Mouse (Mus musculus) spleen, postnatal 36 days (tissue): ENCODE measurements around the gene Slc22a22.
"Not testable (repeated sequence)": the region's sequence is repeated elsewhere in the genome, so short reads cannot be mapped to it uniquely, and the experiment has no call there.

ENCODE experiments used
- DNase-seq, 2 experiments: peaks; one replicate each; pipeline ENCODE4 v3.0.0; 2022; ENCODE audit warnings: low spot score in 2 of 2, mixed read lengths in 1 of 2

The Slc22a22 gene

GRCm38 (mm10) chr15:57380381-57380780, 97.0 kb downstream of the Slc22a22 start:
- DNase-seq, result no peak

DNA sequence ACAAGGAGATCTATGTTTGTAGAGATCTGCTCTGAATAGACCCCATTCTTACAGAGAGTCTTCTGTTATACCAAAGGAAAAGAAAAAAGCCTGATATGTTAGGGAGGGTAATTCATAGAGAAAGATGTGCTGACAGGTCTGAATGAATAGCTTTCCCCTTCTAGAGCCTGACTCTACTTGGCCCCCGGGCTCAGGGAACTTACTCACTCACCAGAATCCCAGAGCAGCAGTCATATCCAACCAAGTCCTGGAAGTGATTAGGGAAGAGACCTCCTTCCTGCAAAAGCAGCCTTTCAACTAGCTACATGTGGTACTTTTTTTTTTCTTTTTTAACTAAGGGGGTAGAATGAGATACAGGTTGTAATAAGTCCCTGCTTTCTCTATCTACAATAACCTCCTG, 111.0 kb downstream of the Slc22a22 start:
- no peak for DNase-seq

GRCm38 (mm10) chr15:57355278-57355677, 122.1 kb downstream of the Slc22a22 start:
- DNase-seq, result no peak

GRCm38 (mm10) chr15:57340499-57340898, 136.9 kb downstream of the Slc22a22 start:
- DNase-seq, result no peak

DNA sequence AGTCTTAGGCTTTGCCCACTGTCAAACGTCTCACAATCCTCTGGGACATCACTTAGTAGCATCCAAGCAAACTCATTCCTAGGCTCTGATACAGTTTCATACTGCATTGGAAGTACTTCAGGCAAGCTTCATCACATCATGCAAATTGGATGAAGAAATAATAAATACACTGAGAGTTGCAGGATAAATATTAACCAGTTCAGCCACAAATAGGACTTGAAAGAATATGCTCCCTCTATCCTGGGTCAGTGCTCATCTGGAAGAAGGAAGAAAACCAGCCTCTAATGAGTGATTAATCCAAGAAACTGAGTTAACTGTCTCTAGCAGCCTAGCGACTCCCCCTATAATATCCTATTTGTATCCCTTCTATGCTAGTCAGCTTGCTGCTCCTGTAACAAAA, 146.1 kb downstream of the Slc22a22 start:
- no peak for DNase-seq

GRCm38 (mm10) chr15:57318001-57318400, 159.4 kb downstream of the Slc22a22 start:
- DNase-seq, result no peak

DNA sequence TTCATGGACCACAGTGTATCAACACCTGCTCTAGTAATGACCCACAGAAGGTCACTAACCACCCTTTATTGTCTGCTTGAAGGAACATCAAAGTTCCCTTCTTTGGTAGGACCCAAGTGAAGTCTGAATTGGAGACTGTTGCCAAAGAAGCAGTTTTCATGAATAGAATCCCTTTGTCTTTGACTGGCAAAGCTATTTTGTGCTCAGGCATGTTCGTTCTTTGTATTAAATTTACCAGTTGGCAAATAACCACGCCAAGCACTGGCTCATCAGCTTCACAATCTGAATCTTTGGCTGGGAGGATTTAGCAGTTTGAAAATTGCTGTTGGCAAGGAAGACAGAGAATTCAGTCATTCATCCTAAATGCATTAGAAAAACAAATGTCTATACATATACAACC, 160.9 kb downstream of the Slc22a22 start:
- DNase-seq, result no peak

DNA sequence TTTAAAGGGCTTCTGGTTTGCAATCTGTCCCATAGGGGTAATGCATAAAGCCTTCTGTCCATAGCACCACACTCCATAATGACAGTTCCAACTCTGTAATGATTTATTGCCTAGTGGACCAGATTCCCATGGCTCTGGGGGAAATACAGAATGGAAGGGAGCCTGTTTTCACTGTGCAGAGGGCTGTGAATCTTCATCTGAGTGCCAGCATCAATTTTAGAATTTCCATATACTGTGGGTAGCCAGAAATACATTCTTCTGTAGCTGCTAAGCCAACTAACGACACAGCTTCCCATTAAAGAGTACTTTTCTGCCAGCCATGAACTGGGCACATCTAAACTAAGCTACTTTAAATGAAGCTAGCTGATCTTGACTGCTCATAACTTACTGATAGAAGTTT, 174.7 kb downstream of the Slc22a22 start:
- DNase-seq, result no peak

DNA sequence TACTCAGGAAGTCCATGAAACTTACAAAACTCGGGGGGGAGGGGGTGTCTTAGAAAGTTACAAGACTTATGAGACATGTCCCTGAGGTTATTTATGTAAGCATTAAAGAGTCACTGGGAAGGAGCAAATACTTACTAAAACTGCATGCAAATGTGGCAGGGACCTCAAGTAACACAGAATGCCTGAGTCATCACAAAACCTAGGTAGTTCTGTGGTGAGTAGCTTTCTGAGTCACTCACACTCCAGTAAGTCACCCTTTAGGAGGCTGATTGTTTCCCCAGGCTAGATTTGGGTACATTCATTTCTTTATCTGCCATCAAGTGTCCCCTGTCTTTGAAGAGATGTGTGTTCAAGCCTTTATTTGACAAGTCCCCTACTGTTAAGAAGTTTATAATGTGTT, 198.9 kb downstream of the Slc22a22 start:
- DNase-seq, result no peak

DNA sequence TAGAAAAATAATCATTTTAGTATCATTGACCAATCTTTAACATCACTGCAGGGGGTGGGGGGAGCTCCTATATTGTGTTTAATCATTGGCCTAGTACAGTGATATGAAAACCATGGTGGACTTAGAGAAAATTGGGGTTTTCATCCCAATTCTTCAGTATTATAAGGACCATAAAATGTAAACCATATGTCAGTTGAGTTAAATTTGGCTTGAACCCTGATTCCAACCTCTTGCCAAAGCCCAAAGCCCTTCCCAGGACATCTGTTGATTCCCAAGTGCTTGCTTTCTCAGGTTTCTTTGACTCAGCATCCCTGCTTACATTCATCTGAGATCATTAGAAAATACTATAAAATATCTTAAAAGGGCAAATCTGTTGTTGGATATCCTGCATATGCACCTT, 201.0 kb downstream of the Slc22a22 start:
- DNase-seq, result no peak

DNA sequence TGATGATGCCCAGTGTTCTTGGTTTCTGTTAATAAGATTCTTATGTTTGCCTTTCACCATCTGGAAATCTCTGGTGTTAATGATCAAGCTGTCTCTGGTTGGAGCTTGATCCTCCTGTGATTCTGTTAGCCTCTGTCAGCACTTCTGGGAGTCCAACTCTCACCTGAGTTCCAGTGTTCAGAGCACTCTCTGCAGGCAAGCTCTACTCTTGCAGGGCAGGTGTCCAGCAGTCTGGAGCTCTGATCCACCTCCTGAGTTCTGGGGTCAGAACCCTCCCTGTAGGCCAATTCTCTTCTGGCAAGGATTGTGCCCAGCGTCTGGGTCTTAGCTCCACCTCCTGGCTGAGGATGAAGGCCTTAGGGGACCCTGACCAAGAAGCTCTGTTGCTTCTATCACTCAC, 237.4 kb downstream of the Slc22a22 start:
- DNase-seq, result not testable (repeated sequence)

DNA sequence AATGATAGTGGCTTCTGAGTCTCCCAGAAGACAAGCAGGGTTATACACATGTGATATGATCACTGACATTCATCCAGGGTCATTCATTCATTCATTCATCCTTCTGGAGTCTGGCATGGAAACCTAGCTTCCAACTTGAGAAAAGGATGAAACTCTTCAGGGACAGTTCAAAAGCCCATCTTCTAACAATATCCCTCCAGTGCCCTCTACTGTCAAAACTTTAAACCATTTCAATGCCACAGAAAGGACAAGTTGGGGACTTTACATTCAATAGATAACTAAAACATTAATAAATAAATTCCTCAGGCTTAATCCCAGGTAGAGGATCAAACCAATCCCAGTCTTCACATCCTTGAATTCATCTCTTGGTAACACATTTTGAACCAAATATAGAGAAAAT, 247.0 kb downstream of the Slc22a22 start:
- DNase-seq, result no peak

DNA sequence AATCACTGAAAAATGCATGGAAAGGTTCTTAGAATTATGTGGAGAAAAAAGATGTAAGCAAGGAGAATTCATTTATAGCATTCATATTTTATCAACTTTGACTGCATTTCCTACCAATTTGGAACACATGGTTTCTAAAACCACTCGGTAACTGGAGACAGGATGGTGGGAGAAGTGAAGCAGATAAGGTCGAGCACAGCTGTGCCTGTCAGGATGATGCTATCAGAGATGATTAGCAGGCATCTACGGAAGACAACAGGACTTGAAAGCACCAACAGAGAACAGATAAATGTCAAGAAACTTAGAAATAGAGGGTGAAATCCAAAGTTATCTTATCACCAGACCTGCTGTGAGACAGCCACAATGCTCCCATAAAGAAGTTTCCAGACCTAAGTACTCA, 272.1 kb downstream of the Slc22a22 start:
- DNase-seq, result no peak

- no peak for DNase-seq
Measured at GRCm38 (mm10) chr15:57204444-57204930, 272.9 kb downstream of the Slc22a22 start.
